Mouse (Mus musculus): ENCODE measurements around the gene Hcar1.

The Hcar1 gene

DNA sequence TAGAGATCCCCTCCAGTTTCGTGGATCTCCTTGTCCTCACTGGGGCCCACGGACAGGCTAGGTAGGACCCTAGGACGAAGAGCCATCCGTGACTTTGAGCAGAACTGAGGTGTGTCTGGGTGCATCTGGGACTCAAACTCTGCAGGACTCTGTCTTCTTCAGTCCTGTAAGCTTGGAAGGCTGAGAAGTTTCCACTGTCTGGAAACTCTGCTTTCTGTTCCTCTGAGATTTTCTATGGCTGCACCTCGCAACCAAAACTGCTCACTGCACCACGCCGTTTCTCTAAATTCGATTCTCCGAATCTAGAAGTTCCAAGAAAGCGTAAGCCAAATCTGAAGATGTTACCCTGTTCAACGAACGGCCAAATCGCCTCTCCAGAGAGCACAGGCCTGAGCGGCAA is 15.9 kb downstream of the Hcar1 start:
- no peak for DNase-seq (ENCODE audit: low spot score in 2 of 2)

DNA sequence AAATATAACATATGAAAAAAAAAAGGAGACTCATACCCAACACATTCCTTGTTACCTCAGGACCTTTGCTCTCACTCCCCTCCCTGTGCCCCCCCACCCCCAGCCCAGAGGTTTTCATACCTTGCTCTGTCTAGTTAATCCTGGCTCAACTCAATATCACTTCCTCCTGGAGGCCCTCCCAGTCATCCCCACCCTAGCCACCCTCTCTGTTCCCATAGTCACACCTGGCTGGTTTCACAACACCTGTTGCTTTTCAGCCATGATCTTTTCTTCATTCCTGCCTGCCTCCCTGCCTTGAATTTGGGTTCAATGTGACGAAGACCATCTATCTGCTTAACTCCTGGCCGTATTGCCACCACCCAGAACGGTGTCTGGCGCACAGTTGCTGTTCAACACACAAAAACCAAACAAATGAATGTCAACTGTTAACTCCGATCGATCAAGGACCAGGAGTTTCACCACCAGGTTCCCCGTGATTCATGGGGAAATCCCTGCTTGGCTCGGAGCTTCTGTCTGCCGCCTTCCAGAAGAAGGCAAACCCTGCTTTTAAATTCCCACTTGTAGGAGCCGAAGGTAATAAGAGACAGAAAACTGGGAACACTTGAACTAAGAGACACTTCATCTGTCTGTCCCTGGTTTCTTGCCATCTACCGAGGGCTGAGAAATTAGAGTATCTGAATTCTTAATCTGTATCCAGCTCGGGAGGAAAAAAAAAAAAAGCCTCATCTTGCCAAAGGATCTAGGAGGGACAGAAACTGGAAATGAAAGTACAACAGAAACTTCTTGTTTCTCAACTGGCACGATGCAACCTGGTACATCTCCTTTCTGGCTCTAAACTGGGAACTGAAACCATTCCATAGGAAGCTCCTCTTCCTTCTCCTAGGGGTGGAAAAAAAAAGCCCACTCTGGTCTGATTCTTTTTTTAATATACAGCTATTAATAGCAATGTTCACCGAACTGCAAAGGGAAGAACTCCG is 17.2 kb downstream of the Hcar1 start:
- no peak for DNase-seq (ENCODE audit: low spot score in 2 of 2)

DNA sequence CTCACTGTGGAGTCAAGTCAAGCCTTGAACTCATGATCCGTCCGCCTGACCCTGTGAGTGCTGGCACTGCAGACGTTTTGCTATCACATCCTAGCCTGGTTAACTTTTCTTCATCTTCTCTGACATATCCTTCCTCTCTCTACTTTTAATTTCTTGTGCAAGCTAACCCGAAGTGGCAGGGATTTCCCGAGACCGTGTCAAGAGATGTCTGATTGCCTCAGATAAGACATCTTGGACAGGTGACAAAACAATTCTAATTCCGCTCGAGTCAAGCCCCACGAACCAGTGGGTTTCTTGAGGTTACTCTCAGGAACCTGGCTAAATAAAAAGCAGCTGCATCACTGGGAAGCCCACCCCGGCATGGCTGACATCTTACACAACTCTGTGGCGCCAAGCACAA is 21.0 kb downstream of the Hcar1 start:
- no peak for DNase-seq (ENCODE audit: low spot score in 2 of 2)

DNA sequence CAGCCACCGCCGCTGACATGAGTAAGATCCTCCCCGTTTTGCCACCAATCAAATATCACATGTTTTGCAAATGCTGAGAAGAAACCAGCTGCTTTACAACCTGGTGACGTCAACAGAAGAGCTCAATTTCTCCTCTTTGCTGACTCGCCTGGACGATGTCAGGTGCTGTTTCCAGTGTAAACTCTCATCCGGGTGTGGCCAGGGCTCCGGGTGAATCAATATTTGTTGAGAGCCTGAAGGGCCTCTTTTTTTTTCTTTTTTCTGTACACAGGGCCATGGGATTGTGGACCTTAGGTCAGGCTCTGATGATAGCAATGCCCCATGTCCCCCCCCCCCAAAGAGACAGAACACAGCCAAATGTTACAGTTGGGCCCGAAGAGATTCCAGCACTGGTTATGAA is 25.3 kb downstream of the Hcar1 start:
- DNase-seq (ENCODE audit: low spot score in 2 of 2), result no peak

DNA sequence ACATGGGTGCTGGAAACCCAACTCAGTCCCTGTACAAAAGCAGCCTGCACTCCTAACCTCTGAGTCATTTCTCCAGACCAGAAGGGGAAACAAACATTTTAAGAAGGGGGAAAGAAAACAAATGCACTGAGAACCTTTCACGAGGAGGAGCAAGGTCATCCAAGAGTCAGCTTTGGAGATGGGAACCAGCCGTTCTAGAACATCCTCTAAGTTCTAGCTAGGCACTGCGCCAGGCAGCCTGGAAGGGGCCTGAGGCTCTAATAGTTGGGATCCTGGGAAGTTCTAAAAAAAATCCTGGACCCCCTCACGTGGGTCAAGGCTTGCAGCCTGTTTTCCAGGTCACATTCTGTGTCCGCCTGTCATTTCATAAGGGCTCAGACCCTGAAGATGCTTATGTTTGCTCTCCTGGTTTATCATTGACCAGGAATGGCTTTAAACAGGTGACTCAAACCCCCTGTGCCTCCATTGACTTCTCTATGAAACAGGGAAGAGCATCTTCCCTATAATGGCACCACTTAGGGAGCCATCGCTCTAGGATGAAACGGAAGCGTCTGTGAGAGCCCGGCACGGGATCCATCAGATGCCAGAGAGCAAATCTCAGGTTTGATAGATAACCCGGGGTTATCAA is 25.8 kb downstream of the Hcar1 start:
- DNase-seq (ENCODE audit: low spot score in 2 of 2), result no peak

DNA sequence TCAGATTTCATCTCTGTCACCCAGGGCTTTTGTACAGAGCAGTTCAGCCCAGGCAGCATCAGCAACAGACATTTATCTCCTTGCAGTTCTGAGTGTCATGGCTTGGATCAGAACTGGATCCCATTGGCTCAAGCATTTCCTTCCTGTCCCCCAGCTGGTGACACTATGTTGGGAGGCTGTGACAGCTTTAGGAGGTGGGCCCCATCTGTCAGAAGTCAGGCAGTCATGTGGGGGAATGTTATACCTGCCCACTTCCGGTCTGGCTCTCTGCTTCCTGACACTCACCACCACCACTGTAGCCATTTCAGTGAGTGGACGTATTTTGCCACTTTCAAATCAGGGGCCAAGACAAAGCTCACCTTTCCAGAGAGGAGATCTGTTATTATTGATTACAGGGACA is 28.4 kb downstream of the Hcar1 start:
- no peak for DNase-seq (ENCODE audit: low spot score in 2 of 2)

DNA sequence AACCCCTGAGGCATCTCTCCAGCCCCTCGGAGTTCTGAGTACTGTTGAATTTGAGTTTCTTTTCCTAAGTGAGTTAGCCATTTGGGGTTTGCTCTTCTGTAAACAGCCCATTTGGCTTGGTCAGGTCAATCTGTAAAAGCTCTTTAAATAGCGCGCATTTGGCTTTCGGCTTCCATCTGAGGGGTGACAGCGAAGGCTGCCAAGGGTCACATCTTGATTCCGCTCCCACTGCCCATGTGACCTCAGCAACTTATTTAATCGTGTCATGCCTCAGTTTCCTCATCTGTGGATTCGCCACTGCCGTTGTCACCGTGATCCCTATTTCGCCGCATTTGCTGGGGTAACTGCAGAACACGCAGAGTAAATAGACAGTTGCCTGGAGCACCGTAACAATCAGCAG is 35.5 kb downstream of the Hcar1 start:
- DNase-seq (ENCODE audit: low spot score in 2 of 2), result no peak

DNA sequence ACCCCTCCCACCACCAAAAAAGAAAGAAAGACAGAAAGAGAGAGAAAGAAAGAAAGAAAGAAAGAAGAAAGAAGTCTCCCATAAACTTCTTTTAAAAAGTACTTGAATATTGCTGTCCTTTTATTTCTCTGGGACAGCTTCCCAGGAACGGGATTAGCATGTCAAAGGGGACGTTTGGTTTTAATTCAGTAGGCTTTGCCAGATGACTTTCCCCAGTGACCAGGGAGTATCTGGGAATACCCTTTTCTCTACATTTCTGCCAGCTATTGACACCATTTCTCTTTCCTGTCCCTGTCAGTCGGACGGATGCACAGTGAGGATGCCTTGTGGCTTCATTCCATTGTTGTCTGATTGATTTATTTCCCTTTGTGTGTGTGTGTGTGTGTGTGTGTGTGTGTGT is 36.0 kb downstream of the Hcar1 start:
- DNase-seq (ENCODE audit: low spot score in 2 of 2), result no peak

DNA sequence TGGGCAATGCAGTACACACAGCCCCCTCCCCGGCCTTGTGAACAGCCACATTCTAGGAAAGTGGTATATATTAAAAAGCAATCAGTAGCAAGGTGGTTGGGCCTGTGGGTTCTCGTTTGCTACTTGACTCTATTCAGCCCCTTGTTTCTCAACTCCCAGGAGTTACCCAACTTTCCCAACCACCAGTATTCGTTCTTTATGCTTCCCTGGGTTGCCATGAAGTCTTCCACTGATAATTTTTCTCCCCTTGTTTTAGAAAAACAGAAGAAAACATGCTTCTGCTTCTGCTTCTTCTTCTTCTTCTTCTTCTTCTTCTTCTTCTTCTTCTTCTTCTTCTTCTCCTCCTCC is 36.9 kb downstream of the Hcar1 start:
- no peak for DNase-seq (ENCODE audit: low spot score in 2 of 2)

DNA sequence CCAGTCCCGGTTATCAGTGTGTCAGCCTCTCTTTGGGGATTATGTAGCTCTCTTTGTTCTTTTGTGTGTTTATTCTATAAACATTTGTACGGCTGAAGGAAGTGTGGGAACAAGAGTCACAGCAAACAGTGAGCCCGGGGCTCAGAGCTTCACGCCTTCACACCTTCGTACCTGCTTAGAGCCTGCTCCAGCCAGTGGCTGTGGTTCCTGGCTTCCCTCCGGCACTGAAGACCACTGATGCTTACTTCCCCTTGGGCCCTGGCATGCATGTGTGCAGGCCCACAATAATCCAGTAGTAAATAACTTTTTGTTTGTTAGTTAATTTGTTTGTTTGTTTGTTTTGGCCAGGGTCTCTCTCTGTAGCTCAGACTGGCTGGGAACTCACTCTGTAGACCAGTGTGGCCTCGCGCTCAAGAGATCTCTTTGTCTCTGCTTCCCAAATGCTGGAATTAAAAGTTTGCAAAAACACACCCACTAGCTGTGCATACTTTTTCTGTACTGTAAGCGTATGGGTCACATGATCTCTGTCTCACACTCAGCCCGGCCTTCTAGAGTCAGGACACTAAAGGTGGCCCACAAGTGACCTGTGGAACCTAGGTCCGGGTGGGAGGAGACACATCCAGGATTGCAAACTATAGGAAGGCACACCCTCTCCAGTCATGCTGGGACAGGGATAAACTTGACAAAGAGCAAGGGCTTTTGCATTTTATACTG is 37.4 kb downstream of the Hcar1 start:
- no peak for DNase-seq (ENCODE audit: low spot score in 2 of 2)

DNA sequence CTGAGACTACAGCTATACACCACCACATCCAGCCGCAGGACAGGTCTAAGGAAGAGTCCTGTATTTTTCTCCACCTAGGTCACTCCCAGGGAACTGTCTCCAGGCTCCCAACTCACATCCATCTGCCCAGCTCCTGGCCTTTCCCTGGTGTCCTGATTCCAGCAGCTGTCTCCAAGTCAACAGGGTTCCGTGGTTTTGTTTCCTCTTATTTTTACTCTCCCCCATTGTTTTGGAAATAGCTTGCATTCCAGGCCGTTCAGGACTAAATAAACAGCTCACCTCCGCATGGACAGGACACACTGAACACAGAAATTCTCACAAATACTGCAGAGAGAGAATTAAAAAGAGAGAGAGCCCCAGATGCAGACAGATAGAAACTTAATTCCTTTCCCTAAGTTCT is 42.4 kb downstream of the Hcar1 start:
- DNase-seq (ENCODE audit: low spot score in 2 of 2), result no peak

DNA sequence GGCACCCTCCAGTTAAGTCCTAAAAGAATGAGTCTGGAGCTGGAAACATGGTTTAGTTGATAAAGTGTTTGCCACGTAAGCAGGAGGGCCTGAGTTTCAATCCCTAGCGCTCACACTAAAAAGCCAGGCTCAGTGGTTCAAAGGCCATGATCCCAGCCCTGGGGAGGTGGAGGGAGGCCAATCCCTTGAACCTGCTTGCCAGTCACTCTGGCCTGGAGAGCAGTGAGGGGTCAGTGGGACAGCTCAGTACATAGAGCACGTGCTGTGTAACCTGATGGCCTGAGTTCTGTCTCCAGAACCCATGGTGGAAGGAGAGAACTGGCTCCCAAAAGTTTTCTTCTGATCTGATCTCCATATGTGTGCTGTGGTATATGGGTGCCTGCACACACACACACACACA is 45.0 kb downstream of the Hcar1 start:
- DNase-seq (ENCODE audit: low spot score in 2 of 2), result no peak

DNA sequence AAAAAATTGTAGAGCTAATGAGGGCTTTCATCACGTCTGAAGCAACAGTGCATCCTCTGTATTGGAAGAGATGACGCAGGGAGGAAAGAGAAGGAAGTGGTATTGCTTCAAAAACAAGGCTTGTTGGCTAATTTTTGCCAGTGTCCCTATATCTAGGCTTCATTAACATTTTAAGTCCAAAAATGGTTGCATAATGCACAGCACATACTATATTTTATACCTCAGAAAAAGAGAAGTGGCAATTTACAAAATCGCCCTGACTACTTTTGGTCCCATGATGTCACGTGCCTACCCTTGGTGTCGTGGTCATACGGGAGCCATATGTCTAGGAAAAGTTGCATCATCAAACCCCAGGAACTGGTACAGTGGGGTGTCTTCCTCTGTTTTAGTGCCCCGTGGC is 47.5 kb downstream of the Hcar1 start:
- no peak for DNase-seq (ENCODE audit: low spot score in 2 of 2)

DNA sequence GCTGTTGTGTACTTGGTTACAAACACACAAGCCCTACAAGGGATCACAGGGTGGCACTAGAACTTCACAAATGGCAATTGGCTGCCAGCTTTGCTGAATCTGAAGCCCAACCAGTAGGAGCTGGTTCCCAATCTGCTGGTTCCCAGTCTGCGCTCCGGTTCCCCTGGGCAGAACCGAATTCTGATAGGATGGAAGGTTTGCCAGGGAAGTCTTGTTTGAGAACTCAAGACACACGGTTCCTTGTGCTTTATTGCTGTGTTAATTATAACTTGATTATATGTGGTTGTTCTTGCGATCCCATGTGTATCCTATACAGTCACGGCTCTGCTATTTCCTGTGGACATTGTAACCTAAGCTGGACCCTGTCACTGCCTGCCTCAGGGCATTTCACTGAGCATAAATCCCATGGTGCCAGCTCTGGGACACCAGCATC is 52.1 kb downstream of the Hcar1 start:
- no peak for DNase-seq (ENCODE audit: low spot score in 2 of 2)
